Mouse (Mus musculus) megakaryocyte, embryonic 14.5 days (primary cell): ENCODE data around the gene Aff4.

Experiments used
- FLI1 ChIP-seq: IDR thresholded peaks from 2 replicates; pipeline ENCODE4 v1.6.1; 2012; ENCODE audit warnings: low read length, inconsistent platforms, mixed read lengths
- GATA1 ChIP-seq: IDR thresholded peaks from 3 replicates; pipeline ENCODE4 v1.6.1; 2012; ENCODE audit warnings: mixed read lengths, low read length, inconsistent platforms, borderline replicate concordance

DNA sequence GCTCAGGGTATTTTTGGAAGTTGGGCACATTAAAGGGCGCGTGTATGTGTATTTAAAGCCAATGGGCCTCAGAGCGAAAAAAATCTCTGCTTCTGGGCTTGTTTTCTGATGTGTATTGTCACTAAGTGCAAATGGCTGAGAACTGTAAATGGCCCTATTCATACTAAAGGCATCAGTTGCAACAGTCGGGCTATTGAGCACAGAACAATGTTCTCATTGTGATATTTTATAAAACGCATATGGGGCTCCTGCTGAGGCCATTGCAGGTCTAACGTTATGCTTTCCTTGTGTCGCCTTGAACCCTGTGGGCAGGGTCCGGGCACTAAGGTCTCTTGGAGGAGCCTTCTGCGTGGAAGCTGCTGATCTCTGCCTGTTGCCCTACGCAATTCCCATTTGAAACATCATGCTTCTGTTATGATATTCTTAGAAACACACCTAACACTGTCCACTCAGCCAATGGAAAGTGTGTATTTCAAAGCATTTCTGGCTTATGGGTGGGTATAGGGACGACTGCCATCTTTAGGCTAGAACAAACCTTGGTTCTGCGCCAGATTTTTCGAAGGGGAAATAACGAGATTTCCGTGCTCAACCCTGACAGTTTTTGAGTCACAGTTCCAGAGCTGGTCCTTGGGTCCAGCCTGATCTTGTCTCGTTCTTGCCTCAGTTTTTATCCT is 118.8 kb downstream of the Aff4 start:
- TF ChIP-seq GATA1 (no peak), FLI1 (no peak)
